In genomic region chr10:41887080-41887821, GRCm38 (mm10) we compare ENCODE assay signal across 8 mouse cellular contexts.
A peak's percentile ranks its signal among the peaks of the same experiment; 100 is the strongest.
DNase-seq lines count a peak whose midpoint lies in the region.

No protein-coding gene starts in this region.

- H3K36me3 ChIP-seq in megakaryocyte, embryonic 14.5 days (replicated peaks; ENCODE audit: low read length) = peaks cover 9% of the 10 kb centered on the region

- H3K27me3 ChIP-seq in megakaryocyte, embryonic 14.5 days (replicated peaks) = no peaks in the 10 kb centered on the region

- H3K4me3 ChIP-seq in megakaryocyte, embryonic 14.5 days (replicated peaks) = peak overlapping the region; percentile 99

- no peaks in the 10 kb centered on the region for H3K9me3 ChIP-seq in megakaryocyte, embryonic 14.5 days

- DNase-seq in adrenal gland, adult (ENCODE audit: inconsistent age in 2 of 2, low spot score in 1 of 2) = peak; percentile 95 to 99
- DNase-seq in embryo, embryonic 10 days (ENCODE audit: low spot score) = peak; percentile 95
- peak; percentile 98 for DNase-seq in gastrocnemius, postnatal 10 days
- peak; percentile 96 for DNase-seq in induced T-regulatory cell, adult 2 months (ENCODE audit: low read depth)
- peak; percentile 53 to 91 for DNase-seq in left cerebral cortex, adult 9 months (ENCODE audit: low spot score in 2 of 2)
- DNase-seq in right cerebral cortex, adult 2 months (ENCODE audit: low spot score in 2 of 2) = peak; percentile 88 to 94
- peak; percentile 80 for DNase-seq in urinary bladder, postnatal 10 days (ENCODE audit: low spot score)

- H3K4me1 ChIP-seq in megakaryocyte, embryonic 14.5 days = peaks cover 59% of the 10 kb centered on the region

Comparison
In these comparisons a context has a peak if more than half of its experiments do, and no peak if none do; other contexts are left out.
1. Peak in every context shown above with its lines: DNase-seq and H3K4me3 ChIP-seq.